Mouse (Mus musculus): ENCODE data around the gene Tagln3. TPM values are rescaled to one million over a fixed set of nuclear protein-coding genes. Genes with fewer than 3 reads are reported as not detected.

Gene Tagln3
- 0.42 TPM in 2 replicates for polyA plus RNA-seq (2012; rRNA removed)

GRCm38 (mm10) chr16:45724061-45724741 lies at the start of gene Tagln3:
Gene Tagln3, minus strand, starts transcription at chr16:45724608.
- DNase-seq (ENCODE audit: low read depth), result no peak

GRCm38 (mm10) chr16:45770914-45771313 lies 46.5 kb upstream of the Tagln3 start:
- DNase-seq (ENCODE audit: low read depth), result no peak

- DNase-seq (ENCODE audit: low read depth), result no peak
These were observed 43.6 kb upstream of the Tagln3 start for GRCm38 (mm10) chr16:45767853-45768640.

- no peak for DNase-seq (ENCODE audit: low read depth)
These were observed 43.0 kb upstream of the Tagln3 start for GRCm38 (mm10) chr16:45767434-45767833.

GRCm38 (mm10) chr16:45765801-45766494 lies 41.5 kb upstream of the Tagln3 start:
- no peak for DNase-seq (ENCODE audit: low read depth)

GRCm38 (mm10) chr16:45765102-45765501 lies 40.7 kb upstream of the Tagln3 start:
- no peak for DNase-seq (ENCODE audit: low read depth)

- DNase-seq (ENCODE audit: low read depth), result no peak
These were observed 38.6 kb upstream of the Tagln3 start for GRCm38 (mm10) chr16:45762859-45763505.

GRCm38 (mm10) chr16:45761425-45761824 lies 37.0 kb upstream of the Tagln3 start:
- no peak for DNase-seq (ENCODE audit: low read depth)

- DNase-seq (ENCODE audit: low read depth), result no peak
These were observed 34.4 kb upstream of the Tagln3 start for GRCm38 (mm10) chr16:45758726-45759269.

GRCm38 (mm10) chr16:45757421-45758078 lies 33.1 kb upstream of the Tagln3 start:
- no peak for DNase-seq (ENCODE audit: low read depth)

GRCm38 (mm10) chr16:45756855-45757254 lies 32.4 kb upstream of the Tagln3 start:
- no peak for DNase-seq (ENCODE audit: low read depth)

GRCm38 (mm10) chr16:45743591-45744144 lies 19.3 kb upstream of the Tagln3 start:
- no peak for DNase-seq (ENCODE audit: low read depth)

GRCm38 (mm10) chr16:45742615-45743476 lies 18.4 kb upstream of the Tagln3 start, which contains the start of gene Abhd10:
Gene Abhd10, minus strand, starts transcription at chr16:45742955.
- peak; percentile 47 for DNase-seq (ENCODE audit: low read depth)

GRCm38 (mm10) chr16:45737880-45738279 lies 13.5 kb upstream of the Tagln3 start:
- no peak for DNase-seq (ENCODE audit: low read depth)

GRCm38 (mm10) chr16:45736724-45737123 lies 12.3 kb upstream of the Tagln3 start:
- DNase-seq (ENCODE audit: low read depth), result no peak

- DNase-seq (ENCODE audit: low read depth), result no peak
These were observed 4.8 kb upstream of the Tagln3 start for GRCm38 (mm10) chr16:45729163-45729562.

GRCm38 (mm10) chr16:45724742-45725102 lies 314 bp upstream of the Tagln3 start:
- no peak for DNase-seq (ENCODE audit: low read depth)

GRCm38 (mm10) chr16:45723172-45723901 lies 1.1 kb downstream of the Tagln3 start:
- DNase-seq (ENCODE audit: low read depth), result no peak

GRCm38 (mm10) chr16:45722460-45722951 lies 1.9 kb downstream of the Tagln3 start:
- DNase-seq (ENCODE audit: low read depth), result no peak

Measured in gonadal fat pad, adult 2 months (tissue).